Mouse (Mus musculus) brain, embryonic 18.5 days (tissue): Measurements from ENCODE around the gene Rbm12.
A peak's percentile ranks its signal among the peaks of the same experiment; 100 is the strongest.
"Not testable (repeated sequence)": the region's sequence is repeated elsewhere in the genome, so short reads cannot be mapped to it uniquely, and the experiment has no call there.

Experiments used
- DNase-seq: peaks from one replicate; pipeline ENCODE4 v3.0.0-alpha.2; 2012; ENCODE audit warnings: low read depth, low spot score

Gene Rbm12

GRCm38 (mm10) chr2:156111358-156112079 lies at the start of gene Rbm12, which contains the start of gene Cpne1:
Rbm12 (minus strand) TSS chr2:156111978.
Cpne1 (minus strand) TSS chr2:156111965.
- peak; percentile 81 for DNase-seq

GRCm38 (mm10) chr2:156151538-156151937 lies 39.8 kb upstream of the Rbm12 start:
- DNase-seq = no peak

- DNase-seq = no peak
These were observed 35.6 kb upstream of the Rbm12 start for GRCm38 (mm10) chr2:156147316-156147915.

GRCm38 (mm10) chr2:156146272-156146989 lies 34.7 kb upstream of the Rbm12 start:
- DNase-seq = no peak

DNA sequence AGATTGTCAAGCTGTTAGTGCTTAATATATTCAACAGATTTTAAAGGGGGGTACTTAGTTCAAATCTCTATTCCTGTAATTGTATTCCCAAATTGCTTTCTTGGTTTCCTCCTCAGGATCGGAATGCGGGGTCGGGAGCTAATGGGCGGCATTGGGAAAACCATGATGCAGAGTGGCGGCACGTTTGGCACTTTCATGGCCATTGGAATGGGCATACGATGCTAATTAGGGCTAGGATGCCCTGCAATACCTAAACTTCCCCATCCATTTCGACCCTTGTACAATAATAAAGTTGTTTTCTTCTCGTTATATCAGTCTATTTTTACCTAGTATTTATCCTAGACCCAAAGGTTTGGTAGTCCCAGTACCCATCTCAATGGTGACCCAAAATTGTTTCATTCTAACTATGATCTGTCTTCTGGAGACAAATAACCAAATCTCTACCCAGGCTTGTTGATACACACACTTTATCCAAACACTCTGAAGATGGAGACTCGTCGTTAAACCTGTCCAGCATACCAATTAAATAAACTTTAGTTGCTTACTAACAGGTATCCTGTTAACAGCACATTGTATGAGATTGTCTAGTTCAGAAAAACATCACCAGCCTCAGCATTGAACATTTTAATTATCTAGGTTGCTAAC lies 33.8 kb upstream of the Rbm12 start:
- no peak for DNase-seq

- DNase-seq = peak; percentile 94
These were observed 32.4 kb upstream of the Rbm12 start, which contains the start of the genes Romo1 and Nfs1 for GRCm38 (mm10) chr2:156143953-156144724. Romo1 (plus strand) TSS chr2:156144039. Nfs1 (minus strand) TSS chr2:156144186.

GRCm38 (mm10) chr2:156143367-156143766 lies 31.6 kb upstream of the Rbm12 start:
- DNase-seq = no peak

DNA sequence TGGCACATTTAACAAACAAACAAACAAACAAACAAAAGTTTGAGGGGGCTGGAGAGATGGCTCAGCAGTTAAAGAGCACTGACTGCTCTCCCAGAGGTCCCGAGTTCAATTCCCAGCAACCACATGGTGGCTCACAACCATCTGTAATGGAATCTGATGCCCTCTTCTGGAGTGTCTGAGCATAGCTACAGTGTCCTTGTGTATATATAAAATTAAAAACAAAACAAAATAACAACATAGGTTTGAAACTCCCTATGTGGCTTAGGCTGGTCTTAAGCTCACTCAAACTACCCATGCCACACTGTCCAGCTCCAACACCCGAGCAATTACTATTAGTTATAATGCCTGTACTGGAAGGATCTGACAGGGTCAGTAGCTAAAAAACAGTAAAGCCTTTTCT lies 31.0 kb upstream of the Rbm12 start:
- DNase-seq = no peak

DNA sequence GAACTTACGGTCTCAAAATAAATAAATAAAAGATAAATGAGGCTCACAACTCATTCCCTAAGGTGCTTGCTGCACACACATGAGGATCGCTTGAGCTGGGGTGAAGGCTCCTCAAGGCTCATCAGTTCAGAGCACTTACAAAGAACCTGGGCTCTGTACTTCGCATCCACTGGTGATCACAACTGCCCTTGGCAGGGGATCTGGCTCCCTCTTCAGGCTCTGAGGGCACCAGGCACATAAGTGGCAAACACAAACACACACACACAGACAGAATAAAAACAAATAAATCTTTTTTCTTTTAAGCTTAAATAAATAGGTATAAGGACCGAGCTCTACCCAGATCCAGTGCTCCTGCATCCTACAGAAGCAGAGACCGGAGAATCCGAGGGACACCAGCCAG lies 23.9 kb upstream of the Rbm12 start:
- DNase-seq = no peak

DNA sequence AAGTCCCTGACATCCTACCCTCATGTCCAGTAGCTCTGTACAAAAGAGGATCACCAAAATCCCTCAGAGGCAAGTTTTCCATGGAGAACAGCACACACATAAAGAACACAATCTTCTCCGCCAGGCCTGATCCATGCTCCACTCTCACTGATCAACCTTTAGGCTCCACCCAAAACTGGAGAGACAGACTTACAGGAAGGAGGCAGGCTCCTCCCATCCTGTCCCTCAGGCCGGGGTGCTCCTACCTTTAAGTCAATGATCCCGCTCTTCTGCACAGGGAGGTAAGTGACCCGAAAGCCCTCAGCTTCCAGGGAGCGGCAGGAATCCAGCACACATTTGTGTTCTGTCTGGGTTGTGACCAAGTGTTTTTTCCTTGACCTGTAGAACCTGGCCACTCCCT lies 22.4 kb upstream of the Rbm12 start:
- no peak for DNase-seq

DNA sequence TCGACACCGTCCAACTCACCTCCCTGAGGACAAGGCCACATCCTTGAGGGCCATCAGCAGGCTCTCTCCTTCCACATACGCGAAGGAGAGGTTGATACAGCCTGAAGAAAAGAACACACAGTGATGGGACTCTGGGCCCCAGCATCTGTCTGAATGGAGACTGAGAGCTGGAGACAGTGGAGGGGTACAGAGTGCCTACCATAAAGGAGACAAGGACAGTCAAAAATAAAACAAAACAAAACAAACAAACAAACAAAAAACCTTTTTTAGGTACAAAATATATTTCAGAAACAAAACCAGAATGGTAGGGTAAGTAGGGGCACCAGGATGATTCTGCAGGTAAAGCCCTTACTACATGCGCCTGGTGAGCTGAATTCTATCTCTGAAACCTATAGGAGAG lies 15.2 kb upstream of the Rbm12 start, which contains the start of gene Gm28036:
Gene Gm28036 (minus strand): TSS at position 101 of the 400 bp plus-strand sequence.
- DNase-seq = no peak

GRCm38 (mm10) chr2:156123731-156124130 lies 12.0 kb upstream of the Rbm12 start:
- no peak for DNase-seq

GRCm38 (mm10) chr2:156119566-156119965 lies 7.8 kb upstream of the Rbm12 start:
- DNase-seq = no peak

GRCm38 (mm10) chr2:156112080-156112423 lies 274 bp upstream of the Rbm12 start:
- not testable (repeated sequence) for DNase-seq

GRCm38 (mm10) chr2:156110627-156111357 lies 986 bp downstream of the Rbm12 start:
- DNase-seq = no peak

GRCm38 (mm10) chr2:156091926-156092325 lies 19.9 kb downstream of the Rbm12 start:
- no peak for DNase-seq

- no peak for DNase-seq
These were observed 22.0 kb downstream of the Rbm12 start for GRCm38 (mm10) chr2:156089799-156090198.

- DNase-seq = no peak
These were observed 24.2 kb downstream of the Rbm12 start for GRCm38 (mm10) chr2:156087391-156088110.

DNA sequence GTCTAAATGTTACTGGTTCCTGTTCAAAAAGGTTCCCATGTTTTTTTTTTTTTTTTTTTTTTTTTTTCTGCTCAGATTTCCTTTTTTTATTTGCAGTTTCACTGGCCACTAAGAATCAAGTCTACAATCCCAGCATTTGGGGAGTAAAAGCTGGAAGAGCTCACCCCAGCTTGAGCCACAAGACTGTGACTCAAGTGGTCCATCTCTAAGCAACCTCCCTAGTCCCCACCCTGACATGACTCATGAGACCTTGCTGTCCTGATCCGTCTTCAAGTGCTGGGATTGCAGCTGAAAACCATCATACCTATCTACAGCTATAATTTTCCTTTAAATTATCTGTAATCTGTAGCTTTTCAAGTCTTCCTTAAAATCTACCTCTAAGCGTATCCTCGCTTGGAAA lies 27.2 kb downstream of the Rbm12 start:
- DNase-seq = no peak

GRCm38 (mm10) chr2:156080391-156080790 lies 31.4 kb downstream of the Rbm12 start:
- DNase-seq = no peak
